Mouse (Mus musculus) E14TG2a.4 (cell line): Measurements from ENCODE around the gene Pcbp4.
A peak's percentile ranks its signal among the peaks of the same experiment; 100 is the strongest.

Source experiments
- H3K27me3 ChIP-seq: 2 replicates; pipeline ENCODE4 v1.6.1; 2014; ENCODE audit warnings: low read length, control low read depth; ENCODE audit not compliant: insufficient read depth
- H3K36me3 ChIP-seq: 2 replicates; pipeline ENCODE4 v1.6.1; 2014; ENCODE audit warnings: low read length, control low read depth; ENCODE audit not compliant: insufficient read depth
- H3K4me1 ChIP-seq: replicated peaks from 2 replicates; pipeline ENCODE4 v1.6.1; 2014; ENCODE audit warnings: low read depth, low read length, control low read depth
- H3K4me3 ChIP-seq: replicated peaks from 2 replicates; pipeline ENCODE4 v1.5.1; 2014; ENCODE audit warnings: mild to moderate bottlenecking, low read length
- H3K9me3 ChIP-seq: 2 replicates; pipeline ENCODE4 v1.6.1; 2014; ENCODE audit warnings: low read length, control low read depth
- CTCF ChIP-seq: conservative IDR thresholded peaks from 2 replicates; pipeline ENCODE4 v1.5.1; 2014; ENCODE audit warnings: low read length
- NANOG ChIP-seq: IDR thresholded peaks from 2 replicates; pipeline ENCODE4 v1.6.1; 2014; ENCODE audit warnings: borderline replicate concordance, low read length, mixed read lengths
- POU5F1 ChIP-seq: IDR thresholded peaks from 2 replicates; pipeline ENCODE4 v1.6.1; 2014; ENCODE audit warnings: low read length, borderline replicate concordance

Pcbp4 gene

DNA sequence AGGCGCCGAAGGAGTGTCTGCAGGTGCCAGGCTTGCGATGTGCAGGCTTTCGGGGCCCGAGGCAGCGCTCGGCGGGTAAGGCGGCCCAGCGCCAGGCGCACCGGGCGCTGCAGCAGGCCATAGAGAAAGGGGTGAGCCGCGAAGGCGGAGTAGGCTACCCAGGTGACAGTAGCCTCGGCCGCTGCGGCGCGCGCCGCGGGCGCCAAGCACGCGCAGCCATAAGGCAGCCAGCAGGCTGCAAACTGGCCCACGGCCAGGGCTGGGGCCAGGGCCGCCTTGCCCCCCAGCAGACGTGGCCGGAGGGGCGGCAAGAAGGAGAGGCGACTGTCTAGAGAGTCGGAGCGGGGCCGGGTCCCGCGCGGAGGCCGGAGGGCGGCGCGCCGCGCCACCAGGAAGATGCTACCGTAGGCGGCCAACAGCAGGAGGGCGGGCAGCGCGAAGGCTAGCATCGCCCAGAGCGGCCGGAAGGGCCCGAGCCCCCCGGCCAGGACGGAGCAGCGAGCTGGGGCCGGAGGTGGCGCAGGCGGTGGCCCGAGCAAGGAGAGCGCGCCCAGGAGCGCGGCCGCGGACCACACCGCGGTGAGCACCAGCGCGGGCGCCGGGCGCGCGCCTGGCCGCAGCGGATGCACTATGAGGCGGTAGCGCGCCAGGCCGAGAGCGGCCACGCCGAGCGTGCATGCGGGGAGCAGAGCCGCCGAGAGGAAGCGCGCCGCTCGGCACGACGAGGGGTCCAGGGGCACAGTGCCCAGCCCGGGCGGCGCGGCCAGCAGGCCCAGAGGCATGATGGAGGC lies 11.9 kb downstream of the Pcbp4 start:
- H3K27me3 ChIP-seq: peaks cover 19% of the 10 kb centered on the region
- H3K36me3 ChIP-seq: peaks cover 41% of the 10 kb centered on the region
- TF ChIP-seq NANOG: no peak
- TF ChIP-seq CTCF: no peak
- TF ChIP-seq POU5F1: no peak
- no peaks in the 10 kb centered on the region for H3K9me3 ChIP-seq
- peak overlapping the region; percentile 87 for H3K4me3 ChIP-seq
- H3K4me1 ChIP-seq: peaks cover 61% of the 10 kb centered on the region

DNA sequence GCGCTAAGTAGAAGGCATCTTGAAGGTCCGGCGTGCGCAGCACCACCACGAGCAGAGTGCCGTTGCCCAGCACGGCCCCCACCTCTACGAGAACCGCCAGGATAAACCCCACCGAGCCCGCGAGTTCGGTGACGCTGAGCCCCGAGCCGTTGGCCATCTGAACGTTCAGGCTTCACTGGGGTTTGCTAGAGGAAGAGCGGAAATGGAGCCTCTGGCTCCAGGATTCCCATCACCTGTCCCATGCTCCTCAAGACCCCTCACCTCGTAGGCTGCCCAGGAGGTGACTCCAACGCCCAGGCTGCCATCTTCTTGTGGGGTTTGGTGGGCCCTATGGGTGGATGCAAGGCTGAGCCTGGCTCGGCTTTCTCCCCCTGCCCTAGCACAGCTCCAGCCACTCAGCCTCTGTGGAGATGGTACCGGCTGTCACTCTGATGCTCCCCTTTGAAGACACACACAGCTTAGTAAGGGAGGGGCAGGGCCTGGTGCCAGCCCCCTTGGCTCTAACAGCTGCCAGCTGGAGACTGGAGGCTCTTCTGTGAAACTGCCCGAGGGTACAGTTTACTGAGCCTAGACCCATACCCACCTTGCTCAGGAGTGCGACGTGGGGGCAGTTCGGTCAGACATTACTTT lies 12.6 kb downstream of the Pcbp4 start, which contains the start of gene Gpr62:
TSS of gene Gpr62 (minus strand) at position 368 of the 630 bp plus-strand sequence.
- Histone ChIP-seq H3K4me3 (peak within 1 kb of the TSS; percentile 87), H3K4me1 (peaks cover 56% of the 10 kb centered on the region), H3K36me3 (peaks cover 34% of the 10 kb centered on the region), H3K9me3 (no peaks in the 10 kb centered on the region), H3K27me3 (peaks cover 19% of the 10 kb centered on the region)
- TF ChIP-seq CTCF (no peak), NANOG (no peak), POU5F1 (no peak)

DNA sequence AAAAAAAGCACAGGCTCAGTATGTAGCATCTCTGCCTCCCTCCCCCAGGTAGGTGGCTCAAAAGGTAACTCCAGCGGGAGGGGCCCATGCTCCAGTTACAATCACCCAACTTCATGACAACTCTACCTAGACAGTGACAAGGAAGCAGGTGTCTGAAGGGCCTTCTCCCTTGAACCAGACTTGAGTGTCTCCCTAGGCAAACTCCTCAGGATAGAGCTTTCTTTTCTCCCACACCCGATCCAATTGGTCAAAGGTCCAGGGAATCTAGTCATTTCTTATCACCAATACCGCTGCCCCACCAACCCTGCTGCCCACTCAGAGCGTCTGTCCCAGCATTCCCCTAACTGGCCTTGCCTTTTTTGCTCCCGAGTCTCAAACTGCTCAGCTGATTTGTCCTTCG lies 13.6 kb downstream of the Pcbp4 start:
- H3K9me3 ChIP-seq: no peaks in the 10 kb centered on the region
- H3K4me3 ChIP-seq: no peak overlapping the region
- H3K4me1 ChIP-seq: peaks cover 58% of the 10 kb centered on the region
- peaks cover 19% of the 10 kb centered on the region for H3K27me3 ChIP-seq
- TF ChIP-seq CTCF (no peak), POU5F1 (no peak), NANOG (no peak)
- peaks cover 25% of the 10 kb centered on the region for H3K36me3 ChIP-seq

DNA sequence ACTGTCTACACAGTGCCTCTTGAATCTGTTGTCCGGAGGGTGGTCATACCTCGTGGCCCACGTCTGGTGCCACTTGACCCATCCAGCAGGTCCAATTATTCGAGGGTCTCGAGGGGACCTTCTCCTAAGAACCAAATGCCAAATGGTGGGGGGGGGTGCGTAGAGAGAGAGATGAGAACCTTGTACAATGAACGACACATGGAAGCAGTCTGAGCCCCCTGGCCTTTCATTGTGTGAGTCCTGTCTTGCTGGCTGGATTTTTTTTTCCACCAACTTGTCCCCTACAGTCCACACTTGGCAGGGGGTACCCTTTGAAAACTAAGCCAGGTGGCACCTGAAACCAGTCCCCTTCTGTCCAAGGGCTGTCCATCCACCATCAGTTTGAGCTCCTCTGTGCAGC lies 14.7 kb downstream of the Pcbp4 start:
- peaks cover 19% of the 10 kb centered on the region for H3K27me3 ChIP-seq
- no peaks in the 10 kb centered on the region for H3K9me3 ChIP-seq
- peaks cover 59% of the 10 kb centered on the region for H3K4me1 ChIP-seq
- no peak for TF ChIP-seq POU5F1
- TF ChIP-seq NANOG: no peak
- no peak for TF ChIP-seq CTCF
- H3K4me3 ChIP-seq: no peak overlapping the region
- peaks cover 15% of the 10 kb centered on the region for H3K36me3 ChIP-seq

DNA sequence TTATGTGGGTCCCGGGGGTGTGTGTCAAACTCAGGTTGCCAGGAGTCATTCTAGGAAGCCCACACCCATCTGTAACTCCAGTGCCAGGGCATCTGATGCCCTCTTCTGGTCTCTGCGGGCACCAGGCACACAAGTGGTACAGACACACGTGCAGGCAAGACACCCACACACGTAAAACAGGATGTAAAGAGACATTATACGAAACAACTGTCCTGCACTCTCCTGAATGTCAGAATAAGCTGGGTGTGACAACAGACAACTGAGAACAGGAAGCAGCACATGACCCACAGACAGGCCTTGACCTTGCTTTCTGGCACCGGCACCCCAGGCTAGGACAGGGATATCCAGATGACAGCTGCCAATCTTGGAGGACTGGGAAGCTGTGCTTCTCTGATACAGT lies 16.2 kb downstream of the Pcbp4 start:
- peaks cover 60% of the 10 kb centered on the region for H3K4me1 ChIP-seq
- no peak overlapping the region for H3K4me3 ChIP-seq
- H3K27me3 ChIP-seq: peaks cover 16% of the 10 kb centered on the region
- H3K9me3 ChIP-seq: no peaks in the 10 kb centered on the region
- H3K36me3 ChIP-seq: peaks cover 1% of the 10 kb centered on the region; the same call in 1 of the 2 replicates
- TF ChIP-seq POU5F1 (no peak), CTCF (no peak), NANOG (no peak)

DNA sequence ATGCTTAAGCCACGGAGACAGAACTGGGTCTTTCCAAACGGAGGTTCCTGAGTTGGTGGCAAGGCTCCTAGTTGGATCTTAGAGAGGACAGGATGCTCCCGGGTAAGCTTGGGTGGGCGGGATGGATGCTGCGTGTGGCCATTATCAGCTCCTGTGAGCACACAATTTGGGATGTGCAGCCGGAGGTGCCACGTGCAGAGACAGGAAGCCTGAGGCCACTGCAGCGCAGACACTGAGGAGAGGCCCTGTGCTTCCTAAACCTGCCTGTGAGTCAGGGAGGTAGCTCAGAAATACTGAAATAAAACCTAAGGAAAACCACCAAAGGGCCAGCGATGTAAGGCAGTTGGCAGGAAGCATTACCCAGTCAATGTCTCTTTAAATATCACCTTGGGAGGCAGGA lies 16.7 kb downstream of the Pcbp4 start:
- Histone ChIP-seq H3K36me3 (no peaks in the 10 kb centered on the region), H3K9me3 (no peaks in the 10 kb centered on the region), H3K4me3 (no peak overlapping the region), H3K4me1 (peaks cover 61% of the 10 kb centered on the region), H3K27me3 (peaks cover 16% of the 10 kb centered on the region)
- TF ChIP-seq POU5F1 (no peak), NANOG (no peak), CTCF (no peak)

DNA sequence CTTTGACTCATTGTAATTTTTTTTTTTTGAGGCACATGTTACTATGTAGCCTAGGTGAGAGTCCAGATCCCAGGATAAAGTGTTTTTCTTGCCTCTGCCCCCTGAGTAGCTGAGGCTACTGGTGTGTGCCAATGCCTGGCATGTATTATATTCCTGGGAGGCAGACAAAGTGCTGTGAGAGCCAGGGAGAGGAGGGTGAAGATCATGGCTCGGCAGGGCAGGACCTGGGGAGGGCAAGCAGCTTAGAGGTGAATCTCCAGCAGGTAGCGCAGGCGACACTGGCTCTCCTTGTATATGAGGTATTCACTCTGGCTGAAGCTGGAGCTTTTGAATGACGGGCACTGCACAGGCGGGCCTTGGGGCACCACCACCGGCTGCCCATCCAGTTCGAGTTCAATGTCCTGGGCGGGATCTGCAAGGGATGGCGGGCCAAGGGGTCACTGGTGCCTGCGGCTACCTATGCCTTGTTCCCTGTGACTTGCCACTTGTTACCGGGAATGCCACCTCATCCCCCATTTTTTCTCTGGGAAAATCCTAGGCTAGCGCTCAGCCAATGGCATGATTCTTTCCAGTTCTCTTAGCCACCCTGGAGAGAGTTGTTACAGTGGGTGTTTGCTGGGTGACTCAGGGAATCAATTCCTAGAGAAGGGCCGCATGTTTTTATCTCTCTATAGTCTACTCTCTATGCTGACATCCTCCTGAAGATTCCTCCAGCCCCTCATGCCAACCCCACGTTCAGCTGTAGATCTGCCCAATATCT lies 18.1 kb downstream of the Pcbp4 start:
- Histone ChIP-seq H3K36me3 (no peaks in the 10 kb centered on the region), H3K4me1 (peaks cover 67% of the 10 kb centered on the region), H3K4me3 (peak overlapping the region; percentile 69), H3K9me3 (no peaks in the 10 kb centered on the region), H3K27me3 (peaks cover 9% of the 10 kb centered on the region)
- TF ChIP-seq CTCF (no peak), NANOG (no peak), POU5F1 (no peak)

DNA sequence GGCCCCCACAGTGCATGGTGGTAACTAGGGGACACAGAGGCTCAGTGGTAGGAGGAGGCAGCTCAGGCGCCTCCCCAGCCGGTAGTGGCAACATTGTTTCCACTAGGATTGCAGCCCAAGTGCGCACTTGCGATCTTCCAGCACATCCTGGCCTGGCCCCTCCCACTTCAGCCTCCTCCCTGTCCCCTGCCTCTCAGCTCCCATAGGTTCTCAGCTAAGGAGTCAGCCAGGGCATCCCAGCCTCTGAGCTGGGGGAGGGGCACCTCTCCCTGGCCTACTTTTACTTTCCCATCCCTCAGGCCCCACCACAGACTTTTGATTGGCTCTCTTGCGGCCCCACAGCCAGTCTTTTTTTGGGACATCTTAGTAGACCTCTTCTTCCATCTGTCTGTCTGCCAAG lies 18.8 kb downstream of the Pcbp4 start:
- Histone ChIP-seq H3K4me3 (peak overlapping the region; percentile 69), H3K4me1 (peaks cover 71% of the 10 kb centered on the region), H3K36me3 (no peaks in the 10 kb centered on the region), H3K27me3 (peaks cover 3% of the 10 kb centered on the region), H3K9me3 (no peaks in the 10 kb centered on the region)
- TF ChIP-seq POU5F1: no peak
- TF ChIP-seq NANOG: no peak
- no peak for TF ChIP-seq CTCF
